Mouse (Mus musculus) ovary, postnatal 14 days (tissue): ENCODE results near the gene Fcer2a.

Source experiments
- DNase-seq: peaks from one replicate; pipeline ENCODE4 v3.0.0; 2022; ENCODE audit warnings: low spot score

Gene Fcer2a

DNA sequence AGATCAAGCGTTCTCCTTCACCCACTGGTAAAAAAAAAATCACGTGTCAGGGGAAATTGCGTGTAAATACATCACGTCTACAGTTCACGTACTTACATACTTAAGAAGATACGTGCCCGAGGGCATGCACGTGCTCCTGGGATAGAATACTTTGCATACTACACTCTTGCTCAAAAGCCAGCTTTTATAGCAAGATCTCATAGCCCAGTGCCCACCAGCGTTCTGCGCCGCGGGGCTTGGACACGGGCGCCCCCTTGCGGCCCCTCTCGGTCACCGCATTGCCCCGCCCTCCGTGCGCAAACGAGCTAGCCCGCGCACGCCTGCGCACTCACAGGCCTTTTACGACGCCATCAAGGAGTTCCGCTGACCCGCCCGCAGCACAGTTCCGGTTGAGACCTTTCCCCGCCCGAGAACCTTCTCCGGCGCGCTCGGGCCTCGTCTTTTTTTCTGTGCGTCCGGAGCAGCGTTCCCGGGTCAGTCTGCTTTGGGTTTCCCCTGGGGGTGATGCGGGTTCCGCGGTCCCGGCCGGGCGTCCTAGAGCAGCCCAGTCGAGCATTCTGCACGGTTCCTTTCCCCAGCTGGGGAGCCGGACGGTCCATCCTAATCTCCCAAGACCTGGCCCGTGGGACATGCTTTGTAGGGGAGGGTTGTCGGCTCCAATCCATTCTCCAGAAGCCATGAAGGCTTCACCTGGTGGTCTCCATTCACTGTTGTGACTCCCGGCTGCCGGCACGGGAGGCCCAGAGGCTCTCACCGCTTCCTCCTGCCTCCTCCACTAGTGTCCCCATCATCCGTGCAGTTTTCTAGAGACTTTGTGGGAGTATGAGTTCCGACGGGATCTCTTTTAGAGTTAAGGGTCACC lies 17.6 kb downstream of the Fcer2a start, which contains the start of gene Trappc5:
TSS of gene Trappc5 (plus strand) at position 169 of the 862 bp plus-strand sequence.
- peak; percentile 91 for DNase-seq

GRCm38 (mm10) chr8:3674671-3675070 lies 19.3 kb downstream of the Fcer2a start:
- no peak for DNase-seq

GRCm38 (mm10) chr8:3671980-3672491 lies 21.9 kb downstream of the Fcer2a start, which contains the start of gene Fcor:
Gene Fcor, minus strand, starts transcription at chr8:3672362.
- DNase-seq = peak; percentile 80

- no peak for DNase-seq
Observed at GRCm38 (mm10) chr8:3670388-3670787, 23.6 kb downstream of the Fcer2a start.

DNA sequence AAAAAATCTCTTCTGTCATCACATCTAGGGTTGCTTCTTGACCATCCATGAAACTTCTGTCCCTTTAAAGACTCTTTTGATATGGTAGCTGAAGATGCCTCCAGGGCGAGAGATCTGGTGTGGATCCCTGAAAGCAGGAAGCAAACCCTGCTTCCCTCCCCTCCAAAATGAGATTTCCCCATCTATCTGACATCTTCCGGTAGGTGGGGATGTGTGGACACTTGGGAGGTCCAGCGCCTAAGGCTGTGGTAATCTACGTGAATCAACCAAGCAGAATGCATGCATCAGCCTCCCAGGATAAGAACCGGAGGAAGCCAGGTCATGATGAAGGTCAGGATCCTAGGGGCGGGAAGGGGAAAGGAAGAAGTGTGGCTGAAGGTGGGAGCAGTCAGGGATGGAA lies 28.5 kb downstream of the Fcer2a start, which contains the start of gene Mcemp1:
TSS of gene Mcemp1 (plus strand) at position 248 of the 400 bp plus-strand sequence.
- no peak for DNase-seq

GRCm38 (mm10) chr8:3664405-3664804 lies 29.6 kb downstream of the Fcer2a start:
- DNase-seq = no peak

- DNase-seq = no peak
Observed at GRCm38 (mm10) chr8:3660889-3661288, 33.1 kb downstream of the Fcer2a start.

- peak; percentile 12 for DNase-seq
Observed at GRCm38 (mm10) chr8:3656725-3657381, 37.1 kb downstream of the Fcer2a start.

- no peak for DNase-seq
Observed at GRCm38 (mm10) chr8:3655526-3655925, 38.4 kb downstream of the Fcer2a start, which contains the start of gene Retn. Gene Retn, plus strand, starts transcription at chr8:3655770.

GRCm38 (mm10) chr8:3654726-3655508 lies 39.1 kb downstream of the Fcer2a start:
- DNase-seq = no peak

DNA sequence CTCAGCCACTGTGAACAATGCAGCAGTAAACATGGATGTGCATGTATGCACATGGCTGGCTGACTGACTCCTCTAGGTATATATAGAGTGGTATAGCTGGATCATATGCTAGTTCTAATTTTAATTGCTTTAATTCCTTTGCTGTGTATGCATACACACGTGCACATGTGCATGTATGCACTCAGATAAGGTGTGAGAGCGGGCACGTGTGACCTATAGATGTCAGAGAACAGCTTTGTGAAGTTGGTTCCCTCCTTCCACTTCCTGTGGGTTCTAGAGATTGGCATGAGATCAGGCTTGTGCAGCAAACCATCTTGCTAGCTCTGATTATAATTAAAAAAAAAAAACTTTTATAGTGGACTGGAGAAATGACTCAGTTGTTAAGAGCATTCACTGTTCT lies 41.1 kb downstream of the Fcer2a start:
- no peak for DNase-seq

DNA sequence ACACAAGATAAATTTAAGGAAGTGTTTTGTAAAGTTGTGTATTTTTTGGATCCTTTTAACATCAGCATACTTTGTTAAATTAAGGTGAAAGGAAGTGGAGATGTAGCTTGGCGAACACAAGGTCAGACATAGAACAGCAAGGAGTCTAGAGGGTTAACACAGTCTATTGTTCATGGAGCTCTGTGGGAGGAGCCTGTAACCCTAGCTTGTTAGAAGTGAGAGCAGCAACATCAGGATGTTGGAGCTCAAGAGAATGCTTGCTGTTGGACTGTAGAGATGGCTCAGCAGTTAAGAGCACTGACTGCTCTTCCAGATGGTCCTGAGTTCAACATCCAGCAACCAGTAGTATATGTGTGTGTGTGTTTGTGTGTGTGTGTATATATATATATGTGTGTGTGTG lies 45.0 kb downstream of the Fcer2a start:
- DNase-seq = no peak

DNA sequence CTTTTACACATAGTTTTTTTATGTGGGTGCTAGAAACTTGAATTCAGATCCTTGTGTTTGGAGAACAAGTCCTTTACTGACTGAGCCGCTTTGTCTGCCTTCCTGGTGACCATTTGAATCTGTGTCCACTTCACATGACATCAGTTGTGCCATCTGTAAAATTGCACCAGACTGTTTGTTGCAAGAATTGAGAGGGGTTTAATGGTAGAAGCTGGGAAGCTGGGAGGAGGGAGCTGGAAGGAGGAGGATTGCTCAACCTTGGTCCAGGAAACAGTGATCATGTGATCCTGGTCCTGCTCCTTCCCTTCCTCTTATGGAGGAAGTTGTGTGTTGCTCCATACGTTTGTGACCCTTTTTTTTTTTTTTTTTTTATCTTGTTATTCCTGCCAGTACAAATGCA lies 45.7 kb downstream of the Fcer2a start:
- DNase-seq = no peak

GRCm38 (mm10) chr8:3647561-3647960 lies 46.4 kb downstream of the Fcer2a start:
- DNase-seq = no peak

DNA sequence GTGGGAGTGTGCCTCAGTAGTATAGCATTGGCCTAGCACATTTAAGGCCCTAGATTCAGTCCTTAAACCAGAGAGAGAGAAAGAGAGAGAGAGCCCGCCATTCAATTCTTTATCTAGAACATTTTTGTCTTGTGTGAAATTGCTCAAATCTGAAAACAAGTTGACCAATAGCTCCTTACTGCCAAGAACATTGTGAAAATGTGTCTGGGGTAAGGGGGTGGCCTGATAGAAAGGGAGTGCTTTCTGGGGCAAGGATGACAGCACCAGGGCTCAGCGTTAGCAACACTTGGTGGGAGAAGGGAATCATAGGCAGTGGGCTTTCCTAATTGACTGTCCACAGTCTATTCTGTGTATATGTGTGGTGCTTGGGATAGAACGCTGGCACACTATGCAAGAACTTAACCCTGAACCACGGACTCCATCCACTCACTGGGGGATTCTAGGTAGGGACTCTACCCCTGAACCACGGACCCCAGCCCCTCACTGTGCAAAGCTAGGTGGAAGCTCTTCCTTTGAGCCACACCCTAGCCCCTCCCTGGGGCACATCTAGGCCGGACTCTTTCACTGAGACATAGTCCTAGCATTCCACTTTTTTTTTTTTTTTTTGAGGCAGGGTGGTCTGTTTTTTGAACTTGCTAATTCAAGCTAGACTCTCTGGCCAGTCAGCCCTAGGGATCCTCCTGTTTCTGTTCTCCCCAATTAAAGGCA lies 47.0 kb downstream of the Fcer2a start:
- DNase-seq = no peak

- peak; percentile 14 for DNase-seq
Observed at GRCm38 (mm10) chr8:3645804-3646203, 48.2 kb downstream of the Fcer2a start.
